10 mouse cellular contexts compared by ENCODE assay signal in the genomic region with DNA sequence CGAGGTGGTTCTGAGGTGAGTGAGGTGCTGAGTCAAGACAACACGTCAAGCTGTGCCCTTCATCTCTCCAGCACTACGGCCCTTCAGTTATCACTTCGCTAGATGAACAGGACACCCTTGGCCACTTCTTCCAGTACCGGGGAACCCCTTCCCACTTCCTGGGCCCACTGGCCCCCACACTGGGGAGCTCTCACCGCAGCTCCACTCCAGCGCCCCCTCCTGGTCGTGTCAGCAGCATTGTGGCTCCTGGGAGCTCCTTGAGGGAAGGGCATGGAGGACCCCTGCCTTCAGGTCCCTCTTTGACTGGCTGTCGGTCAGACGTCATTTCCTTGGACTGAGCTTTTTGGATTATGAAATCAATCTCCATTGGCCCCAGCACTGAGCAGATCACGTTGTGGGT. TPM values are rescaled to one million over a fixed set of nuclear protein-coding genes. Genes with fewer than 3 reads are reported as not detected.
DNase-seq lines count a peak whose midpoint lies in the region; ATAC-seq and TF ChIP-seq lines count a peak whose summit lies in the region.
"Had no signal": no experiment of that assay in that cellular context is flagged by ENCODE, and none has a peak within 500 bp of the region (broad histone marks: within the 10 kb centered on the region; RNA-seq: fewer than 3 reads in every experiment).

No protein-coding gene starts in this region.

- H3K4me2 ChIP-seq in kidney, embryonic 15.5 days, result no peak overlapping the region
- no peak overlapping the region for H3K4me2 ChIP-seq in liver, postnatal 0 days (ENCODE audit: low read depth, low read length)
- H3K4me2 ChIP-seq: hindbrain, embryonic 13.5 days; liver, embryonic 15.5 days had no signal

- H3K9me3 ChIP-seq in kidney, embryonic 15.5 days (replicated peaks), result no peaks in the 10 kb centered on the region
- no peaks in the 10 kb centered on the region for H3K9me3 ChIP-seq in liver, postnatal 0 days (ENCODE audit: low read length)
- H3K9me3 ChIP-seq: hindbrain, embryonic 13.5 days; liver, embryonic 15.5 days had no signal

- H3K36me3 ChIP-seq in kidney, embryonic 15.5 days, result peaks cover 66% of the 10 kb centered on the region
- H3K36me3 ChIP-seq in liver, postnatal 0 days (replicated peaks; ENCODE audit: insufficient read depth, low read length), result peaks cover 35% of the 10 kb centered on the region

- 71% methylated on average over 11 of the region's 11 CpGs for WGBS in kidney, embryonic 15.5 days
- 62% methylated on average over 11 of the region's 11 CpGs for WGBS in liver, postnatal 0 days (ENCODE audit: insufficient replicate concordance)

- DNase-seq in kidney, adult 18-20 months, result peak; percentile 20
- DNase-seq in urinary bladder, adult 2 months (ENCODE audit: low spot score), result peak; percentile 32
- no peak for DNase-seq in urinary bladder, adult 18-20 months (ENCODE audit: low spot score in 2 of 2)
- DNase-seq in liver, postnatal 0 days, result peak; percentile 51
- no peak for DNase-seq in frontal cortex, adult 2 months (ENCODE audit: extremely low spot score in 1 of 2, low spot score in 1 of 2)
- no peak for DNase-seq in spleen, adult 12 weeks (ENCODE audit: low spot score)

- 0 out of 2 replicates have a peak, but pooled peaks cover 6% of the 10 kb centered on the region for H3K27me3 ChIP-seq in kidney, embryonic 15.5 days
- peaks cover 13% of the 10 kb centered on the region for H3K27me3 ChIP-seq in liver, postnatal 0 days (ENCODE audit: insufficient read depth, low read length)

- no peak for ATAC-seq in kidney, embryonic 15.5 days (replicated peaks; ENCODE audit: low FRiP score)
- no peak for ATAC-seq in liver, postnatal 0 days

- TF ChIP-seq EP300 in liver, postnatal 0 days (IDR thresholded peaks at IDR 0.05; ENCODE audit: low read depth), result no peak

- H3K9ac ChIP-seq in kidney, embryonic 15.5 days, result no peak overlapping the region
- no peak overlapping the region for H3K9ac ChIP-seq in liver, postnatal 0 days (replicated peaks)
- H3K9ac ChIP-seq: hindbrain, embryonic 13.5 days; liver, embryonic 15.5 days had no signal

- H3K4me3 ChIP-seq in kidney, embryonic 15.5 days (replicated peaks), result no peak overlapping the region
- H3K4me3 ChIP-seq in liver, postnatal 0 days (ENCODE audit: low read depth, low read length), result no peak overlapping the region
- H3K4me3 ChIP-seq: erythroblast, embryonic 14.5 days; hindbrain, embryonic 13.5 days; liver, embryonic 15.5 days had no signal

- no peak overlapping the region for H3K27ac ChIP-seq in kidney, embryonic 15.5 days
- H3K27ac ChIP-seq in liver, postnatal 0 days (ENCODE audit: low read depth), result no peak overlapping the region
- H3K27ac ChIP-seq: hindbrain, embryonic 13.5 days; liver, embryonic 15.5 days had no signal

- TF ChIP-seq CTCF in liver, postnatal 0 days (IDR thresholded peaks at IDR 0.05; ENCODE audit: low read depth), result peak; percentile 59

- peaks cover 9% of the 10 kb centered on the region for H3K4me1 ChIP-seq in kidney, embryonic 15.5 days
- peaks cover 11% of the 10 kb centered on the region for H3K4me1 ChIP-seq in liver, postnatal 0 days (ENCODE audit: insufficient read depth)

RNA-seq across cellular contexts. Expression of gene Nudt17, which starts 3.6 kb away (rescaled TPM):
- 10.0 and 10.5 TPM in 2 replicates for polyA plus RNA-seq in kidney, embryonic 15.5 days (2015; fragmentation: Nextera tagmentation; extraction: Ambion mirVana)
- polyA plus RNA-seq in urinary bladder, adult 2 months (2012; rRNA removed), result 2.5 and 2.9 TPM in 2 replicates
- polyA plus RNA-seq in liver, postnatal 0 days (2015; fragmentation: Nextera tagmentation; extraction: Ambion mirVana), result 0.29 and 0.38 TPM in 2 replicates
- 10.2 and 10.5 TPM in 2 replicates for polyA plus RNA-seq in frontal cortex, adult 2 months (2012; rRNA removed)

RNA-seq across cellular contexts. Expression of gene Pias3, which starts 8.6 kb away (rescaled TPM):
- 61.9 and 73.0 TPM in 2 replicates for polyA plus RNA-seq in kidney, embryonic 15.5 days (2015; fragmentation: Nextera tagmentation; extraction: Ambion mirVana)
- 45.8 and 47.6 TPM in 2 replicates for polyA plus RNA-seq in urinary bladder, adult 2 months (2012; rRNA removed)
- polyA plus RNA-seq in liver, postnatal 0 days (2015; fragmentation: Nextera tagmentation; extraction: Ambion mirVana), result 4.6 and 5.2 TPM in 2 replicates
- 25.2 and 25.8 TPM in 2 replicates for polyA plus RNA-seq in frontal cortex, adult 2 months (2012; rRNA removed)

RNA-seq across cellular contexts. Expression of gene Polr3c, which starts 22.6 kb away (rescaled TPM):
- 41.0 and 41.5 TPM in 2 replicates for polyA plus RNA-seq in kidney, embryonic 15.5 days (2015; fragmentation: Nextera tagmentation; extraction: Ambion mirVana)
- 32.7 and 35.8 TPM in 2 replicates for polyA plus RNA-seq in urinary bladder, adult 2 months (2012; rRNA removed)
- polyA plus RNA-seq in liver, postnatal 0 days (2015; fragmentation: Nextera tagmentation; extraction: Ambion mirVana), result 10.4 and 11.6 TPM in 2 replicates
- 34.2 and 34.4 TPM in 2 replicates for polyA plus RNA-seq in frontal cortex, adult 2 months (2012; rRNA removed)

RNA-seq across cellular contexts. Expression of gene Rnf115, which starts 22.7 kb away (rescaled TPM):
- polyA plus RNA-seq in kidney, embryonic 15.5 days (2015; fragmentation: Nextera tagmentation; extraction: Ambion mirVana), result 56.6 and 57.2 TPM in 2 replicates
- polyA plus RNA-seq in urinary bladder, adult 2 months (2012; rRNA removed), result 29.3 and 31.0 TPM in 2 replicates
- 28.6 and 29.7 TPM in 2 replicates for polyA plus RNA-seq in liver, postnatal 0 days (2015; fragmentation: Nextera tagmentation; extraction: Ambion mirVana)
- 46.0 and 49.0 TPM in 2 replicates for polyA plus RNA-seq in frontal cortex, adult 2 months (2012; rRNA removed)

RNA-seq across cellular contexts. Expression of gene Ankrd35, which starts 34.8 kb away (rescaled TPM):
- 0.86 and 1.1 TPM in 2 replicates for polyA plus RNA-seq in kidney, embryonic 15.5 days (2015; fragmentation: Nextera tagmentation; extraction: Ambion mirVana)
- 9.5 TPM in 2 replicates for polyA plus RNA-seq in urinary bladder, adult 2 months (2012; rRNA removed)
- polyA plus RNA-seq in liver, postnatal 0 days (2015; fragmentation: Nextera tagmentation; extraction: Ambion mirVana), result 0.37 and 0.45 TPM in 2 replicates
- polyA plus RNA-seq in frontal cortex, adult 2 months (2012; rRNA removed), result 5.9 and 9.8 TPM in 2 replicates
- polyA plus RNA-seq: erythroblast, embryonic 14.5 days had no signal

Comparison
In these comparisons a context has a peak if more than half of its experiments do, and no peak if none do; other contexts are left out.
1. DNase-seq: peak in kidney, adult 18-20 months (single experiment), urinary bladder, adult 2 months (single experiment) and liver, postnatal 0 days (single experiment); none in urinary bladder, adult 18-20 months (0 of 2), frontal cortex, adult 2 months (0 of 2) and spleen, adult 12 weeks (single experiment).